ENCODE assay signal across 8 mouse cellular contexts in the genomic region with DNA sequence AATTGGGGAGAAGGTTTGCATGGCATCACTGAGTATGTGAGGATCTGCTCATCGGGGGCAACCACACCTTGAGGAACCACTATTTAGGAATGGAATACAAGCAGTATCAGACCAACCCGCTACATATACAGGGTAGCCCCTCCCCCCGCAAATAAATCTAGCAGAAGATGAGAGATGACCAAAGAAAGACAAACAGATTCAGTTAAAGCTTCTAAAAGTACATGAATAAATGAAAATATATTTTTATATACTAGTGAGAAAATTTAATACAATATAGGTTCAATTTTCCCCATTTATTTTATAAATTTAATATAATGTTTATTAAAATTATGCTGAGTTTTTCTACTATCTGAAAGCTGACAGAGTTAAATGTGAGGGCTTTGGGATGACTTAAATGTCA. TPM values are rescaled to one million over a fixed set of nuclear protein-coding genes. Genes with fewer than 3 reads are reported as not detected.
DNase-seq lines count a peak whose midpoint lies in the region; ATAC-seq and TF ChIP-seq lines count a peak whose summit lies in the region.

TSS of gene Sf3b5 (plus strand) at position 301 of the 400 bp plus-strand sequence.

- TF ChIP-seq EP300 in CH12.LX (IDR thresholded peaks at IDR 0.05; ENCODE audit: low read length) = no peak
- TF ChIP-seq EP300 in liver, embryonic 14.5 days (IDR thresholded peaks at IDR 0.05; ENCODE audit: low read depth) = no peak

- H3K4me3 ChIP-seq in CH12.LX (replicated peaks in 1 of 3; ENCODE audit: low read depth in 2 of 3, low read length in 2 of 3, poor library complexity in 1 of 3) = no peak within 1 kb of the TSS
- no peak within 1 kb of the TSS for H3K4me3 ChIP-seq in forebrain, embryonic 13.5 days
- H3K4me3 ChIP-seq in liver, embryonic 14.5 days (ENCODE audit: insufficient read depth in 1 of 2, low read depth in 2 of 2, low read length in 2 of 2) = no peak within 1 kb of the TSS

- H3K36me3 ChIP-seq in CH12.LX (replicated peaks in 1 of 2; ENCODE audit: control insufficient read depth in 1 of 2, insufficient read depth in 1 of 2, low read length in 1 of 2) = peaks cover 0 to 8% of the 10 kb centered on the region in 2 experiments
- H3K36me3 ChIP-seq in forebrain, embryonic 13.5 days (ENCODE audit: poor library complexity, severe bottlenecking) = no peaks in the 10 kb centered on the region
- H3K36me3 ChIP-seq in liver, embryonic 14.5 days (replicated peaks; ENCODE audit: control insufficient read depth, insufficient read depth, low read depth) = no peaks in the 10 kb centered on the region

- H3K27ac ChIP-seq in CH12.LX (ENCODE audit: insufficient read depth, low read depth) = no peak within 1 kb of the TSS
- no peak within 1 kb of the TSS for H3K27ac ChIP-seq in forebrain, embryonic 13.5 days
- no peak within 1 kb of the TSS for H3K27ac ChIP-seq in liver, embryonic 14.5 days

- 90% methylated on average over 3 of the region's 3 CpGs for WGBS in forebrain, embryonic 13.5 days
- WGBS in liver, embryonic 14.5 days (ENCODE audit: insufficient replicate concordance) = 69% methylated on average over 3 of the region's 3 CpGs

- no peak for ATAC-seq in forebrain, embryonic 13.5 days
- ATAC-seq in liver, embryonic 14.5 days (ENCODE audit: insufficient read depth) = no peak

- no peak for DNase-seq in frontal cortex, adult 2 months (ENCODE audit: extremely low spot score in 1 of 2, low spot score in 1 of 2)
- DNase-seq in frontal cortex, postnatal 10 days (ENCODE audit: low spot score in 2 of 2) = no peak
- no peak for DNase-seq in CH12.LX (ENCODE audit: extremely low read depth)
- no peak for DNase-seq in liver, embryonic 14.5 days (ENCODE audit: low read depth in 3 of 3, low spot score in 3 of 3)
- no peak for DNase-seq in c-Kit-positive CD71-positive TER-119-positive erythroid progenitor cells, embryonic 14.5 days (ENCODE audit: low spot score)
- DNase-seq in retina, postnatal 1 day = no peak
- no peak for DNase-seq in embryo, embryonic 10.5 days (ENCODE audit: low spot score)

- H3K9me3 ChIP-seq in CH12.LX (replicated peaks; ENCODE audit: low read length) = no peaks in the 10 kb centered on the region
- H3K9me3 ChIP-seq in forebrain, embryonic 13.5 days (replicated peaks) = no peaks in the 10 kb centered on the region
- H3K9me3 ChIP-seq in liver, embryonic 14.5 days (ENCODE audit: control insufficient read depth, low read length) = no peaks in the 10 kb centered on the region

- TF ChIP-seq RAD21 in CH12.LX (IDR thresholded peaks at IDR 0.05; ENCODE audit: low read depth, low read length) = no peak

- H3K4me2 ChIP-seq in CH12.LX (ENCODE audit: insufficient read depth, low read depth, poor library complexity, severe bottlenecking) = no peak within 1 kb of the TSS
- no peak within 1 kb of the TSS for H3K4me2 ChIP-seq in forebrain, embryonic 13.5 days
- H3K4me2 ChIP-seq in liver, embryonic 14.5 days (ENCODE audit: low read depth) = no peak within 1 kb of the TSS

- peaks cover 5 to 14% of the 10 kb centered on the region in 2 experiments; a peak in 3 of 4 replicates for H3K4me1 ChIP-seq in CH12.LX (ENCODE audit: control insufficient read depth in 1 of 2, insufficient read depth in 2 of 2)
- H3K4me1 ChIP-seq in forebrain, embryonic 13.5 days = peaks cover 12% of the 10 kb centered on the region
- H3K4me1 ChIP-seq in liver, embryonic 14.5 days (replicated peaks; ENCODE audit: control insufficient read depth in 2 of 2, insufficient read depth in 2 of 2, low read length in 1 of 2) = peaks cover 0 to 11% of the 10 kb centered on the region in 2 experiments; a peak in 2 of 4 replicates

- no peak for TF ChIP-seq CTCF in CH12.LX (conservative IDR thresholded peaks at IDR 0.05 in 1 of 2, IDR thresholded peaks at IDR 0.05 in 1 of 2; ENCODE audit: low read depth in 2 of 2, low read length in 2 of 2)
- no peak for TF ChIP-seq CTCF in liver, embryonic 14.5 days (IDR thresholded peaks at IDR 0.05; ENCODE audit: low read depth)

- H3K9ac ChIP-seq in CH12.LX (ENCODE audit: insufficient read depth, low read depth) = no peak within 1 kb of the TSS
- H3K9ac ChIP-seq in forebrain, embryonic 13.5 days = no peak within 1 kb of the TSS
- no peak within 1 kb of the TSS for H3K9ac ChIP-seq in liver, embryonic 14.5 days (replicated peaks)

- H3K79me2 ChIP-seq in CH12.LX (replicated peaks; ENCODE audit: control insufficient read depth, extremely low read depth, insufficient read depth, poor library complexity, severe bottlenecking) = peaks cover 15% of the 10 kb centered on the region

- no peak for TF ChIP-seq POLR2A in CH12.LX (IDR thresholded peaks at IDR 0.05; ENCODE audit: low read depth, low read length)

- in situ Hi-C loops in CH12.LX (cut with MboI; ENCODE audit: low pct_ligation_motif_present, low pct_unique_long_range_greater_than_20kb, low sequenced_read_pairs) = no loop called here

- H3K27me3 ChIP-seq in CH12.LX (replicated peaks) = no peaks in the 10 kb centered on the region
- no peaks in the 10 kb centered on the region for H3K27me3 ChIP-seq in forebrain, embryonic 13.5 days
- no peaks in the 10 kb centered on the region for H3K27me3 ChIP-seq in liver, embryonic 14.5 days (ENCODE audit: control insufficient read depth, insufficient read depth, low read length)

- dilution Hi-C loops in CH12.LX (cut with MboI; ENCODE audit: extremely low pct_ligation_motif_present, extremely low pct_unique_long_range_greater_than_20kb, low sequenced_read_pairs) = no loop called here

TF ChIP-seq in CH12.LX, 34 proteins besides CTCF, POLR2A, EP300 and RAD21:
- TF ChIP-seq ETS1 (conservative IDR thresholded peaks at IDR 0.05; ENCODE audit: low read depth, low read length) (no peak), KAT2A (IDR thresholded peaks at IDR 0.05; ENCODE audit: insufficient replicate concordance, low read length) (no peak), JUND (conservative IDR thresholded peaks at IDR 0.05; ENCODE audit: low read depth, low read length) (no peak), ZNF384 (IDR thresholded peaks at IDR 0.05; ENCODE audit: low read depth, low read length) (no peak), SMC3 (IDR thresholded peaks at IDR 0.05; ENCODE audit: low read depth, low read length) (no peak), MAX (IDR thresholded peaks at IDR 0.05; ENCODE audit: low read length) (no peak), UBTF (IDR thresholded peaks at IDR 0.05; ENCODE audit: low read depth, low read length) (no peak), MAFK (IDR thresholded peaks at IDR 0.05; ENCODE audit: insufficient replicate concordance, low read length) (no peak), TCF12 (IDR thresholded peaks at IDR 0.05; ENCODE audit: low read depth, low read length) (no peak), CHD1 (IDR thresholded peaks at IDR 0.05; ENCODE audit: low read depth, low read length) (no peak), USF1 (IDR thresholded peaks at IDR 0.05; ENCODE audit: low read depth, low read length) (no peak), USF2 (conservative IDR thresholded peaks at IDR 0.05; ENCODE audit: low read depth, low read length) (no peak)

RNA-seq across cellular contexts. Expression of gene Sf3b5, which starts in this region (rescaled TPM):
- polyA plus RNA-seq in frontal cortex, adult 2 months (2012; rRNA removed) = 20.8 and 23.9 TPM in 2 replicates
- total RNA-seq in CH12.LX (2012; rRNA removed) (49.1 and 49.6 TPM in 2 replicates), CH12.LX (2014; rRNA removed) (41.8 and 51.3 TPM in 2 replicates)
- polyA plus RNA-seq in CH12.LX (2012; ENCODE audit: insufficient read length, low read depth) = 36.6 and 41.9 TPM in 2 replicates
- 32.8 and 34.2 TPM in 2 replicates for polyA plus RNA-seq in forebrain, embryonic 13.5 days (2015; fragmentation: Nextera tagmentation; extraction: Ambion mirVana)
- 22.5 and 27.8 TPM in 2 replicates for polyA plus RNA-seq in liver, embryonic 14.5 days (2012; rRNA removed)
- 23.1 and 24.9 TPM in 2 replicates for polyA plus RNA-seq in liver, embryonic 14.5 days (2014; fragmentation: Nextera tagmentation; extraction: Ambion mirVana)
